Mouse (Mus musculus) liver, embryonic 11.5 days (tissue): ENCODE results near the gene Fam57b. TPM values are rescaled to one million over a fixed set of nuclear protein-coding genes. Genes with fewer than 3 reads are reported as not detected.

Experiments
- ATAC-seq: fragments of 200-750 bp; cut with Nextera tagmentation; replicated peaks from 2 replicates; pipeline ENCODE4 v1.8.0; 2017; ENCODE audit warnings: moderate number of reproducible peaks, mild to moderate bottlenecking, moderate TSS enrichment, moderate library complexity; ENCODE audit not compliant: low FRiP score
- DNase-seq: peaks from one replicate; pipeline ENCODE4 v3.0.0-alpha.2; 2017; ENCODE audit warnings: low spot score
- H3K27ac ChIP-seq: fragments of 300-500 bp; sonication (generic); 2 replicates; pipeline ENCODE4 v1.5.1; 2014; ENCODE audit warnings: mild to moderate bottlenecking, low read depth, low read length, control low read depth
- H3K27me3 ChIP-seq: fragments of 300-500 bp; sonication (generic); replicated peaks from 2 replicates; pipeline ENCODE4 v1.6.1; 2014; ENCODE audit warnings: low read length, mixed read lengths; ENCODE audit not compliant: control insufficient read depth, insufficient read depth
- H3K36me3 ChIP-seq: fragments of 300-500 bp; sonication (generic); 2 replicates; pipeline ENCODE4 v1.6.1; 2014; ENCODE audit warnings: mild to moderate bottlenecking, low read length, moderate library complexity, mixed read lengths; ENCODE audit not compliant: control insufficient read depth, insufficient read depth
- H3K4me1 ChIP-seq: fragments of 300-500 bp; sonication (generic); replicated peaks from 2 replicates; pipeline ENCODE4 v1.6.1; 2014; ENCODE audit warnings: low read length, mixed read lengths; ENCODE audit not compliant: control insufficient read depth, insufficient read depth
- H3K4me2 ChIP-seq: fragments of 300-500 bp; sonication (generic); 2 replicates; pipeline ENCODE4 v1.6.1; 2014; ENCODE audit warnings: mild to moderate bottlenecking, control low read depth, moderate library complexity
- H3K4me3 ChIP-seq: fragments of 300-500 bp; sonication (generic); 2 replicates; pipeline ENCODE4 v1.5.1; 2014; ENCODE audit warnings: low read depth, low read length, control low read depth
- H3K9ac ChIP-seq: fragments of 300-500 bp; sonication (generic); 2 replicates; pipeline ENCODE4 v1.6.1; 2014; ENCODE audit warnings: low read depth, low read length, control low read depth
- H3K9me3 ChIP-seq: fragments of 300-500 bp; sonication (generic); 2 replicates; pipeline ENCODE4 v1.6.1; 2016; ENCODE audit warnings: low read length, inconsistent platforms, mixed read lengths; ENCODE audit not compliant: control insufficient read depth
- WGBS: fragments of 180-500 bp; shearing (Covaris S2); extraction: QIAGEN DNeasy Blood & Tissue Kit; methylation state at CpG from one replicate; pipeline ENCODE4 v1.1.7; 2014; 5-methylcytosine and 5-hydroxymethylcytosine counted together
- polyA plus RNA-seq: library from polyadenylated mRNA; unstranded; fragments of >200 nt; fragmentation: Nextera tagmentation; extraction: Ambion mirVana; gene quantifications from 2 replicates; pipeline ENCODE4 v1.2.1, GENCODE M21; 2014

Fam57b gene
- polyA plus RNA-seq, 1 experiment from 2014 or later = not detected

- ATAC-seq = no peak
Measured at GRCm38 (mm10) chr7:126823940-126824339, 26.5 kb downstream of the Fam57b start.

DNA sequence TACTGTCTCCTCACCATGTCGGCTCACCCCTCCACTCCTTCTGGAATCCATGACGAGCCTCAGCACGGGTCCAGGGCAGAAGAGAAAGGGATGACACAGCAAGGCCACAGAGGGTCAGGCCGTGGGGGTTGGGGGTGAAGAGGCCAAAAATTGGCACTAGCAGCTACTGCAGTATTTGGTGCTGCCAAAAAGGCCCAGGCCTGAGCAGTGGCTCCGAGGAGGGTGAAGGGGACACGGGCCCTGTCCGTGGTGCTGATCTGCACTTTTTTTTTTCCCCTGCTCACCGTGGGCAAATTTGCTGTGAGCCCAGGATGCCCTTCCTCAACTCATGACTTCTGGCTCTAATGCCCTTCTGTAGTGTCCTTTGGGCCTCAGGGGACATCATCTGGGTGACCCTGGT, 27.9 kb downstream of the Fam57b start:
- peaks cover 41% of the 10 kb centered on the region for H3K27me3 ChIP-seq
- peaks cover 6% of the 10 kb centered on the region; the same call in 1 of the 2 replicates for H3K4me1 ChIP-seq
- H3K4me2 ChIP-seq = no peak overlapping the region
- H3K9me3 ChIP-seq = no peaks in the 10 kb centered on the region
- no peak for ATAC-seq
- H3K4me3 ChIP-seq = no peak overlapping the region
- no peak overlapping the region for H3K27ac ChIP-seq
- WGBS = 18% methylated on average over 8 of the region's 8 CpGs
- no peak for DNase-seq
- no peaks in the 10 kb centered on the region for H3K36me3 ChIP-seq
- no peak overlapping the region for H3K9ac ChIP-seq

More at GRCm38 (mm10) chr7:126823940-126824339, 26.5 kb downstream of the Fam57b start:
- DNase-seq = no peak
- H3K4me1 ChIP-seq = peaks cover 6% of the 10 kb centered on the region; the same call in 1 of the 2 replicates
- peaks cover 36% of the 10 kb centered on the region for H3K27me3 ChIP-seq
- no peak overlapping the region for H3K9ac ChIP-seq
- H3K4me2 ChIP-seq = no peak overlapping the region
- no peak overlapping the region for H3K4me3 ChIP-seq
- no peaks in the 10 kb centered on the region for H3K36me3 ChIP-seq
- 16% methylated on average over 10 of the region's 10 CpGs for WGBS
- H3K9me3 ChIP-seq = no peaks in the 10 kb centered on the region
- no peak overlapping the region for H3K27ac ChIP-seq

- ATAC-seq (no peak), DNase-seq (no peak)
- no peak overlapping the region for H3K4me2 ChIP-seq
- H3K27me3 ChIP-seq = peaks cover 43% of the 10 kb centered on the region
- H3K36me3 ChIP-seq = no peaks in the 10 kb centered on the region
- H3K4me3 ChIP-seq = no peak overlapping the region
- 58% methylated on average over 5 of the region's 5 CpGs for WGBS
- no peak overlapping the region for H3K27ac ChIP-seq
- peaks cover 6% of the 10 kb centered on the region; the same call in 1 of the 2 replicates for H3K4me1 ChIP-seq
- no peaks in the 10 kb centered on the region for H3K9me3 ChIP-seq
- no peak overlapping the region for H3K9ac ChIP-seq
Measured at GRCm38 (mm10) chr7:126825952-126826351, 28.5 kb downstream of the Fam57b start.

DNA sequence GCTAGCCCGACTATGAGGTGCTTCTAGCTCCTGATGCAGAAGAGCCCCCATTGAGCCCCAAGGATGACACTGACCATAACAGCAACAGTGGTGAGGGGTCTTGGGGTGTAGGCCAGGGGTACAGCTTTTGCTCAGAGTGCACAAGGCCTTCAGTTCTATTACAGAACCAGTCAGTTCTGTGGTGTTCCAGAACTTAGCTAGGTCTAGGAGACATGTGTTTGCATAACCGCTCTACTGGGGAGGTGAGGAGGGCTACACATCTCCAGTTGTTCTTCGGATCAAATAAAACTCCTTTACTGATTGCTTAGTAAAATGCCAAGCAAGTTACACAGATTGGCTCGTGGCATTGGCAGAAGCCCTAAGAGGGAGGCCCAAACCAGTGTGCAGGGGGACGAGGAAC, 34.1 kb downstream of the Fam57b start, which contains the start of gene 4930451I11Rik:
4930451I11Rik (minus strand) TSS at position 101 of the 400 bp plus-strand sequence.
- H3K9ac ChIP-seq = peak within 1 kb of the TSS; percentile 35; the same call in 1 of the 2 replicates
- H3K9me3 ChIP-seq = no peaks in the 10 kb centered on the region
- DNase-seq (no peak), ATAC-seq (no peak)
- H3K27me3 ChIP-seq = peaks cover 12% of the 10 kb centered on the region
- 54% methylated on average over 5 of the region's 5 CpGs for WGBS
- no peaks in the 10 kb centered on the region for H3K36me3 ChIP-seq
- peak within 1 kb of the TSS; percentile 67 for H3K4me2 ChIP-seq
- no peaks in the 10 kb centered on the region; the same call in 1 of the 2 replicates for H3K4me1 ChIP-seq
- H3K27ac ChIP-seq = no peak within 1 kb of the TSS
- peak within 1 kb of the TSS; percentile 45 for H3K4me3 ChIP-seq

- Histone ChIP-seq H3K27ac (no peak overlapping the region), H3K4me2 (peak overlapping the region; percentile 67), H3K36me3 (no peaks in the 10 kb centered on the region), H3K4me3 (peak overlapping the region; percentile 45), H3K27me3 (peaks cover 12% of the 10 kb centered on the region), H3K9me3 (no peaks in the 10 kb centered on the region), H3K4me1 (no peaks in the 10 kb centered on the region; the same call in 1 of the 2 replicates), H3K9ac (peak overlapping the region; percentile 35; the same call in 1 of the 2 replicates)
- ATAC-seq = peak; percentile 81
- DNase-seq = peak; percentile 75
- WGBS = 2% methylated on average over 21 of the region's 21 CpGs
Measured at GRCm38 (mm10) chr7:126832036-126832598, 34.6 kb downstream of the Fam57b start.

GRCm38 (mm10) chr7:126833294-126833693, 35.8 kb downstream of the Fam57b start:
- Histone ChIP-seq H3K9ac (no peak overlapping the region), H3K27me3 (peaks cover 12% of the 10 kb centered on the region), H3K9me3 (no peaks in the 10 kb centered on the region), H3K4me1 (no peaks in the 10 kb centered on the region; the same call in 1 of the 2 replicates), H3K36me3 (no peaks in the 10 kb centered on the region), H3K4me2 (no peak overlapping the region), H3K4me3 (no peak overlapping the region), H3K27ac (no peak overlapping the region)
- ATAC-seq (no peak), DNase-seq (no peak)
- WGBS = 100% methylated on average over 1 of the region's 1 CpGs

GRCm38 (mm10) chr7:126843276-126843675, 45.8 kb downstream of the Fam57b start:
- DNase-seq (no peak), ATAC-seq (no peak)
- H3K27ac ChIP-seq = no peak overlapping the region
- 71% methylated on average over 9 of the region's 9 CpGs for WGBS
- peaks cover 19% of the 10 kb centered on the region for H3K27me3 ChIP-seq
- no peaks in the 10 kb centered on the region for H3K9me3 ChIP-seq
- peaks cover 9% of the 10 kb centered on the region for H3K4me1 ChIP-seq
- H3K36me3 ChIP-seq = no peaks in the 10 kb centered on the region
- H3K9ac ChIP-seq = no peak overlapping the region
- no peak overlapping the region for H3K4me2 ChIP-seq
- H3K4me3 ChIP-seq = no peak overlapping the region

DNA sequence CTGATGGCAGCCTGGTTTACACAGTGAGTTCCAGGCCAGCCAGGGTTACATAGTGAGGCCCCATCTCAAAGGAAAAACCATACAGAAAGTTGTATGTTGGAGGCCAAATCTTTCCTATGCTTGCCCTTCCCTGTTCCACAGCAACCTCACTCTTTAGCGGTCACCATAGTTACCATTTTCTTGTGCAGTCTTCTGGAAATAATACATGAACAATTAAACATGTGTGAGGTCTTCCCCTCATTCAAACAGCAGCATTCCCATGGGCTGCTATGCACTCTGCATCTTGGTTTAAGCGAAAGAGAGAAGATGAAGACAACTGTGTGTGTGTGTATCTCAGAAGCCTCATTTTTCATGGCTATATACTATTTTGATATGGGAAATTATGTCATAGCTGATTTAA, 48.0 kb downstream of the Fam57b start:
- ATAC-seq (no peak), DNase-seq (no peak)
- no peak overlapping the region for H3K9ac ChIP-seq
- peaks cover 13% of the 10 kb centered on the region for H3K4me1 ChIP-seq
- H3K4me3 ChIP-seq = no peak overlapping the region
- no peak overlapping the region for H3K4me2 ChIP-seq
- WGBS = 90% methylated on average over 2 of the region's 2 CpGs
- H3K36me3 ChIP-seq = no peaks in the 10 kb centered on the region
- no peak overlapping the region for H3K27ac ChIP-seq
- peaks cover 40% of the 10 kb centered on the region for H3K27me3 ChIP-seq
- H3K9me3 ChIP-seq = no peaks in the 10 kb centered on the region

GRCm38 (mm10) chr7:126847116-126847420, 49.6 kb downstream of the Fam57b start, which contains the start of gene Doc2a:
Gene Doc2a, plus strand, starts transcription at chr7:126847416.
- DNase-seq (no peak), ATAC-seq (no peak)
- 25% methylated on average over 4 of the region's 4 CpGs for WGBS
- no peak within 1 kb of the TSS for H3K27ac ChIP-seq
- peak within 1 kb of the TSS; percentile 93 for H3K4me2 ChIP-seq
- peaks cover under 1% of the 10 kb centered on the region; the same call in 1 of the 2 replicates for H3K36me3 ChIP-seq
- peak within 1 kb of the TSS; percentile 47 for H3K4me3 ChIP-seq
- peak within 1 kb of the TSS; percentile 46; the same call in 1 of the 2 replicates for H3K9ac ChIP-seq
- H3K27me3 ChIP-seq = peaks cover 44% of the 10 kb centered on the region
- peaks cover 13% of the 10 kb centered on the region for H3K4me1 ChIP-seq
- H3K9me3 ChIP-seq = no peaks in the 10 kb centered on the region
